Mouse (Mus musculus): Measurements from ENCODE around the gene Limch1.

DNA sequence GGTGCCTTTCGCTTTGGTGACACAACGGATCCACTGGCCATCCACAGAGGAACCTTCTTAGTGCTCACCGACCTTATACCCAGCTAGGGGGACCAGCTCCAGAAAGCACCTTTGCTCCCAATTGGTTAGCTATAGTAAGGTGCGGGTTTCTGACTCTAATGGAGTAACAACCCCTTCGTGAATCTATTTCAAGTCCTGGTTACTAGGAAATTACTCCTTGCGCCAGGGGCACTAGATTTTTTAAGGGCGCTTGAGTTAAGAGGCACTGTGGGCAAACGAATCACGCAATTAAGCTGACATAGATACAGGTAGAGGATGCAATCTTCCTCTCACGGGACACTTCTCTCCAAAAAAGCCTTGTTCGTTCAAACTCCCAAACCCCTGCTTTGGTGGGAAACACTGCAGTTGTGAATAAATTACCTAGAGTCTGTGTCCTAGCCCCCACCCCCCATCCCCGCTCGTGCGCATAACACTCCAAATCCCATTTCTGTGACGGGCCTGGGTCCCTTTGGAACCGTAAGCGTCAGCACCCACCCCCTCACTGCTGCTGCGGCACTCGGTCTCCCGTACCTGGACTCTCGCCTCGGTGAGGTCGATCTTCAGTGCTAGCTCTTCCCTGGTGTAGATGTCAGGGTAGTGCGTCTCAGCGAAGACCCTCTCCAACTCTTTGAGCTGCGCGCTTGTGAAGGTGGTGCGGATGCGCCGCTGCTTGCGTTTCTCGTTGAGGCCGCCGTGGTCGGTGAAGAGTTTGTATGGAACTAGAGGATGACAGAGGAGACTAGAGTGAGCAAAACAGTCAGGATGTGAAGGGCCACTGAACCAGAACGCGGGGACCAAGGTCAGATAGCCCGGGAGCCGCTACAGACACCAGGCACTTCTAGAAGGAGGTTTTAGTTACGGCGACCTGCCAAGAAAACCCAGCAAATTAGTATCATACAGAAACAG, 351.8 kb downstream of the Limch1 start:
- TF ChIP-seq POLR2A (IDR thresholded peaks at IDR 0.05; ENCODE audit: borderline replicate concordance, low read depth, low read length) (no peak), CTCF (IDR thresholded peaks at IDR 0.05; ENCODE audit: low read depth, low read length) (no peak)

Measured in bone marrow macrophage, adult 2 months (primary cell).